Mouse (Mus musculus): ENCODE measurements around the gene Rin2. TPM values are rescaled to one million over a fixed set of nuclear protein-coding genes. Genes with fewer than 3 reads are reported as not detected.
A peak's percentile ranks its signal among the peaks of the same experiment; 100 is the strongest.

Rin2 gene
- polyA plus RNA-seq, 1 experiment from 2014 or later: 21.1 TPM

GRCm38 (mm10) chr2:145742795-145743710 is 68.0 kb downstream of the Rin2 start:
- WGBS: 69% methylated on average over 13 of the region's 13 CpGs

GRCm38 (mm10) chr2:145746406-145746805 is 71.4 kb downstream of the Rin2 start:
- H3K4me3 ChIP-seq (ENCODE audit: low read depth, low read length): no peak overlapping the region
- no peaks in the 10 kb centered on the region for H3K9me3 ChIP-seq (replicated peaks; ENCODE audit: control insufficient read depth, low read length)
- no peak overlapping the region for H3K9ac ChIP-seq (replicated peaks; ENCODE audit: low read length)
- WGBS: 61% methylated on average over 1 of the region's 1 CpGs
- DNase-seq (ENCODE audit: low spot score) (no peak), ATAC-seq (replicated peaks; ENCODE audit: insufficient number of reproducible peaks, low FRiP score, low TSS enrichment, low read depth) (no peak)
- H3K4me1 ChIP-seq (ENCODE audit: control insufficient read depth, insufficient read depth, low read length): no peaks in the 10 kb centered on the region
- no peaks in the 10 kb centered on the region for H3K36me3 ChIP-seq (replicated peaks; ENCODE audit: control insufficient read depth, insufficient read depth, low read depth, low read length)
- no peaks in the 10 kb centered on the region for H3K27me3 ChIP-seq (ENCODE audit: control insufficient read depth, insufficient read depth, low read length)
- no peak overlapping the region for H3K4me2 ChIP-seq (ENCODE audit: low read depth, low read length)
- H3K27ac ChIP-seq (replicated peaks; ENCODE audit: low read depth, low read length): no peak overlapping the region

More at GRCm38 (mm10) chr2:145742795-145743710, 68.0 kb downstream of the Rin2 start:
- DNase-seq (ENCODE audit: low spot score) (no peak), ATAC-seq (replicated peaks; ENCODE audit: insufficient number of reproducible peaks, low FRiP score, low TSS enrichment, low read depth) (no peak)
- H3K4me2 ChIP-seq (ENCODE audit: low read depth, low read length): no peak overlapping the region
- H3K9ac ChIP-seq (replicated peaks; ENCODE audit: low read length): no peak overlapping the region
- H3K27ac ChIP-seq (replicated peaks; ENCODE audit: low read depth, low read length): no peak overlapping the region
- H3K4me3 ChIP-seq (ENCODE audit: low read depth, low read length): no peak overlapping the region
- no peaks in the 10 kb centered on the region for H3K9me3 ChIP-seq (replicated peaks; ENCODE audit: control insufficient read depth, low read length)
- H3K27me3 ChIP-seq (ENCODE audit: control insufficient read depth, insufficient read depth, low read length): no peaks in the 10 kb centered on the region
- no peaks in the 10 kb centered on the region for H3K36me3 ChIP-seq (replicated peaks; ENCODE audit: control insufficient read depth, insufficient read depth, low read depth, low read length)
- no peaks in the 10 kb centered on the region for H3K4me1 ChIP-seq (ENCODE audit: control insufficient read depth, insufficient read depth, low read length)

GRCm38 (mm10) chr2:145749645-145750044 is 74.6 kb downstream of the Rin2 start:
- WGBS: 36% methylated on average over 5 of the region's 5 CpGs

GRCm38 (mm10) chr2:145752572-145752971 is 77.6 kb downstream of the Rin2 start:
- WGBS: 65% methylated on average over 6 of the region's 6 CpGs
- no peak for DNase-seq (ENCODE audit: low spot score)

More at GRCm38 (mm10) chr2:145749645-145750044, 74.6 kb downstream of the Rin2 start:
- no peak overlapping the region for H3K4me3 ChIP-seq (ENCODE audit: low read depth, low read length)
- H3K9me3 ChIP-seq (replicated peaks; ENCODE audit: control insufficient read depth, low read length): no peaks in the 10 kb centered on the region
- DNase-seq (ENCODE audit: low spot score) (peak; percentile 43), ATAC-seq (replicated peaks; ENCODE audit: insufficient number of reproducible peaks, low FRiP score, low TSS enrichment, low read depth) (no peak)
- H3K4me2 ChIP-seq (ENCODE audit: low read depth, low read length): no peak overlapping the region
- H3K36me3 ChIP-seq (replicated peaks; ENCODE audit: control insufficient read depth, insufficient read depth, low read depth, low read length): no peaks in the 10 kb centered on the region
- H3K4me1 ChIP-seq (ENCODE audit: control insufficient read depth, insufficient read depth, low read length): no peaks in the 10 kb centered on the region
- H3K9ac ChIP-seq (replicated peaks; ENCODE audit: low read length): no peak overlapping the region
- H3K27ac ChIP-seq (replicated peaks; ENCODE audit: low read depth, low read length): no peak overlapping the region
- H3K27me3 ChIP-seq (ENCODE audit: control insufficient read depth, insufficient read depth, low read length): no peaks in the 10 kb centered on the region

GRCm38 (mm10) chr2:145753973-145754372 is 79.0 kb downstream of the Rin2 start:
- Histone ChIP-seq H3K9me3 (replicated peaks; ENCODE audit: control insufficient read depth, low read length) (no peaks in the 10 kb centered on the region), H3K36me3 (replicated peaks; ENCODE audit: control insufficient read depth, insufficient read depth, low read depth, low read length) (no peaks in the 10 kb centered on the region), H3K27me3 (ENCODE audit: control insufficient read depth, insufficient read depth, low read length) (no peaks in the 10 kb centered on the region), H3K27ac (replicated peaks; ENCODE audit: low read depth, low read length) (no peak overlapping the region), H3K4me1 (ENCODE audit: control insufficient read depth, insufficient read depth, low read length) (no peaks in the 10 kb centered on the region), H3K4me2 (ENCODE audit: low read depth, low read length) (no peak overlapping the region), H3K4me3 (ENCODE audit: low read depth, low read length) (no peak overlapping the region), H3K9ac (replicated peaks; ENCODE audit: low read length) (no peak overlapping the region)
- no peak for ATAC-seq (replicated peaks; ENCODE audit: insufficient number of reproducible peaks, low FRiP score, low TSS enrichment, low read depth)
- 90% methylated on average over 7 of the region's 7 CpGs for WGBS
- DNase-seq (ENCODE audit: low spot score): no peak

More at GRCm38 (mm10) chr2:145752572-145752971, 77.6 kb downstream of the Rin2 start:
- H3K27ac ChIP-seq (replicated peaks; ENCODE audit: low read depth, low read length): no peak overlapping the region
- no peak for ATAC-seq (replicated peaks; ENCODE audit: insufficient number of reproducible peaks, low FRiP score, low TSS enrichment, low read depth)
- no peak overlapping the region for H3K4me2 ChIP-seq (ENCODE audit: low read depth, low read length)
- no peaks in the 10 kb centered on the region for H3K27me3 ChIP-seq (ENCODE audit: control insufficient read depth, insufficient read depth, low read length)
- H3K36me3 ChIP-seq (replicated peaks; ENCODE audit: control insufficient read depth, insufficient read depth, low read depth, low read length): no peaks in the 10 kb centered on the region
- H3K9me3 ChIP-seq (replicated peaks; ENCODE audit: control insufficient read depth, low read length): no peaks in the 10 kb centered on the region
- H3K4me3 ChIP-seq (ENCODE audit: low read depth, low read length): no peak overlapping the region
- no peak overlapping the region for H3K9ac ChIP-seq (replicated peaks; ENCODE audit: low read length)
- H3K4me1 ChIP-seq (ENCODE audit: control insufficient read depth, insufficient read depth, low read length): no peaks in the 10 kb centered on the region

- no peaks in the 10 kb centered on the region for H3K27me3 ChIP-seq (ENCODE audit: control insufficient read depth, insufficient read depth, low read length)
- ATAC-seq (replicated peaks; ENCODE audit: insufficient number of reproducible peaks, low FRiP score, low TSS enrichment, low read depth) (no peak), DNase-seq (ENCODE audit: low spot score) (no peak)
- no peak overlapping the region for H3K4me2 ChIP-seq (ENCODE audit: low read depth, low read length)
- WGBS: 82% methylated on average over 12 of the region's 12 CpGs
- H3K27ac ChIP-seq (replicated peaks; ENCODE audit: low read depth, low read length): no peak overlapping the region
- no peak overlapping the region for H3K9ac ChIP-seq (replicated peaks; ENCODE audit: low read length)
- no peaks in the 10 kb centered on the region for H3K9me3 ChIP-seq (replicated peaks; ENCODE audit: control insufficient read depth, low read length)
- H3K4me3 ChIP-seq (ENCODE audit: low read depth, low read length): no peak overlapping the region
- H3K36me3 ChIP-seq (replicated peaks; ENCODE audit: control insufficient read depth, insufficient read depth, low read depth, low read length): no peaks in the 10 kb centered on the region
- H3K4me1 ChIP-seq (ENCODE audit: control insufficient read depth, insufficient read depth, low read length): no peaks in the 10 kb centered on the region
Measured at GRCm38 (mm10) chr2:145755864-145756822, 81.1 kb downstream of the Rin2 start.

GRCm38 (mm10) chr2:145760121-145760520 is 85.1 kb downstream of the Rin2 start:
- DNase-seq (ENCODE audit: low spot score): peak; percentile 23
- H3K27ac ChIP-seq (replicated peaks; ENCODE audit: low read depth, low read length): no peak overlapping the region
- H3K4me1 ChIP-seq (ENCODE audit: control insufficient read depth, insufficient read depth, low read length): no peaks in the 10 kb centered on the region
- 46% methylated on average over 3 of the region's 3 CpGs for WGBS
- no peaks in the 10 kb centered on the region for H3K36me3 ChIP-seq (replicated peaks; ENCODE audit: control insufficient read depth, insufficient read depth, low read depth, low read length)
- no peaks in the 10 kb centered on the region for H3K27me3 ChIP-seq (ENCODE audit: control insufficient read depth, insufficient read depth, low read length)
- no peak for ATAC-seq (replicated peaks; ENCODE audit: insufficient number of reproducible peaks, low FRiP score, low TSS enrichment, low read depth)
- no peak overlapping the region for H3K4me2 ChIP-seq (ENCODE audit: low read depth, low read length)
- H3K4me3 ChIP-seq (ENCODE audit: low read depth, low read length): no peak overlapping the region
- H3K9ac ChIP-seq (replicated peaks; ENCODE audit: low read length): no peak overlapping the region
- no peaks in the 10 kb centered on the region for H3K9me3 ChIP-seq (replicated peaks; ENCODE audit: control insufficient read depth, low read length)
